Mouse (Mus musculus) CD4-positive, CD25-positive, alpha-beta regulatory T cell, adult 4 months (primary cell): ENCODE data around the gene Rin1. TPM values are rescaled to one million over a fixed set of nuclear protein-coding genes. Genes with fewer than 3 reads are reported as not detected.
A peak's percentile ranks its signal among the peaks of the same experiment; 100 is the strongest.

Experiments used
- ATAC-seq: one replicate; pipeline ENCODE4 v1.8.0; 2017
- polyA plus RNA-seq, 2 experiments: library from polyadenylated mRNA; unstranded; fragments of 100-300 nt; shearing (Covaris generic); gene quantifications; one replicate each; pipeline ENCODE4 v1.2.1; 2017

The Rin1 gene
- polyA plus RNA-seq, 2 experiments from 2014 or later: 0.14 to 0.17 TPM

GRCm38 (mm10) chr19:5045531-5045930 lies 4.8 kb upstream of the Rin1 start:
- ATAC-seq: no peak

- no peak for ATAC-seq
Observed at GRCm38 (mm10) chr19:5048138-5049056, 1.9 kb upstream of the Rin1 start.

- no peak for ATAC-seq
Observed at GRCm38 (mm10) chr19:5049325-5049724, 956 bp upstream of the Rin1 start.

- no peak for ATAC-seq
Observed at GRCm38 (mm10) chr19:5051031-5051430, 750 bp downstream of the Rin1 start.

- no peak for ATAC-seq
Observed at GRCm38 (mm10) chr19:5051515-5051914, 1.2 kb downstream of the Rin1 start.

GRCm38 (mm10) chr19:5052166-5052822 lies 2.0 kb downstream of the Rin1 start:
- ATAC-seq: no peak

GRCm38 (mm10) chr19:5052853-5053252 lies 2.6 kb downstream of the Rin1 start:
- ATAC-seq: no peak

- ATAC-seq: no peak
Observed at GRCm38 (mm10) chr19:5053909-5054308, 3.6 kb downstream of the Rin1 start.

- ATAC-seq: no peak
Observed at GRCm38 (mm10) chr19:5056251-5056650, 6.0 kb downstream of the Rin1 start.

GRCm38 (mm10) chr19:5057876-5058775 lies 7.8 kb downstream of the Rin1 start:
- no peak for ATAC-seq

GRCm38 (mm10) chr19:5058801-5059771 lies 8.8 kb downstream of the Rin1 start:
- ATAC-seq: peak; percentile 49

GRCm38 (mm10) chr19:5060365-5061330 lies 10.4 kb downstream of the Rin1 start:
- ATAC-seq: no peak

- ATAC-seq: no peak
Observed at GRCm38 (mm10) chr19:5062041-5062440, 11.8 kb downstream of the Rin1 start.

GRCm38 (mm10) chr19:5062446-5062845 lies 12.2 kb downstream of the Rin1 start:
- no peak for ATAC-seq

GRCm38 (mm10) chr19:5065104-5065503 lies 14.8 kb downstream of the Rin1 start:
- ATAC-seq: no peak

- ATAC-seq: no peak
Observed at GRCm38 (mm10) chr19:5067040-5067799, 16.9 kb downstream of the Rin1 start.

- ATAC-seq: no peak
Observed at GRCm38 (mm10) chr19:5067867-5068569, 17.7 kb downstream of the Rin1 start, which contains the start of gene Cd248. Gene Cd248 (plus strand): TSS chr19:5068078.

GRCm38 (mm10) chr19:5068570-5069234 lies 18.4 kb downstream of the Rin1 start:
- no peak for ATAC-seq
